ENCODE assay signal across 8 mouse cellular contexts in genomic region chr6:48842111-48842842, GRCm38 (mm10). TPM values are rescaled to one million over a fixed set of nuclear protein-coding genes. Genes with fewer than 3 reads are reported as not detected.
DNase-seq lines count a peak whose midpoint lies in the region; ATAC-seq lines count a peak whose summit lies in the region.
"Had no signal": no experiment of that assay in that cellular context is flagged by ENCODE, and none has a peak within 500 bp of the region (broad histone marks: within the 10 kb centered on the region; RNA-seq: fewer than 3 reads in every experiment).

No protein-coding gene starts in this region.

- DNase-seq in urinary bladder, postnatal 14 days (ENCODE audit: low spot score) = peak; percentile 65
- no peak for DNase-seq in urinary bladder, postnatal 4 days (ENCODE audit: low spot score in 2 of 2)
- DNase-seq in forebrain, embryonic 14.5 days (ENCODE audit: low spot score) = no peak
- DNase-seq in left cerebral cortex, adult 18-20 months (ENCODE audit: low spot score in 2 of 2) = no peak

- H3K4me1 ChIP-seq in forebrain, embryonic 14.5 days (ENCODE audit: control insufficient read depth, insufficient read depth, low read length) = peaks cover 30% of the 10 kb centered on the region
- peaks cover 35% of the 10 kb centered on the region for H3K4me1 ChIP-seq in intestine, embryonic 16.5 days (ENCODE audit: control insufficient read depth, insufficient read depth, low read length)
- peaks cover 10% of the 10 kb centered on the region; the same call in 1 of the 2 replicates for H3K4me1 ChIP-seq in liver, embryonic 15.5 days (replicated peaks)
- peaks cover 35% of the 10 kb centered on the region for H3K4me1 ChIP-seq in neural tube, embryonic 15.5 days

- no peaks in the 10 kb centered on the region for H3K27me3 ChIP-seq in forebrain, embryonic 14.5 days (replicated peaks; ENCODE audit: control insufficient read depth, insufficient read depth, low read length)
- H3K27me3 ChIP-seq in intestine, embryonic 16.5 days (replicated peaks; ENCODE audit: control insufficient read depth, insufficient read depth, low read length) = no peaks in the 10 kb centered on the region
- no peaks in the 10 kb centered on the region for H3K27me3 ChIP-seq in liver, embryonic 15.5 days
- H3K27me3 ChIP-seq in neural tube, embryonic 15.5 days (replicated peaks) = no peaks in the 10 kb centered on the region

- H3K27ac ChIP-seq in forebrain, embryonic 14.5 days (ENCODE audit: low read depth, low read length) = no peak overlapping the region
- peak overlapping the region; percentile 98 for H3K27ac ChIP-seq in intestine, embryonic 16.5 days (ENCODE audit: low read length)
- H3K27ac ChIP-seq in liver, embryonic 15.5 days (replicated peaks) = peak overlapping the region; percentile 57; the same call in 1 of the 2 replicates
- no peak overlapping the region for H3K27ac ChIP-seq in neural tube, embryonic 15.5 days (replicated peaks)

- no peaks in the 10 kb centered on the region for H3K9me3 ChIP-seq in forebrain, embryonic 14.5 days (replicated peaks; ENCODE audit: control insufficient read depth, low read length)
- H3K9me3 ChIP-seq in intestine, embryonic 16.5 days (ENCODE audit: control insufficient read depth, low read length) = no peaks in the 10 kb centered on the region
- no peaks in the 10 kb centered on the region for H3K9me3 ChIP-seq in liver, embryonic 15.5 days (replicated peaks)
- no peaks in the 10 kb centered on the region for H3K9me3 ChIP-seq in neural tube, embryonic 15.5 days (replicated peaks)

- H3K9ac ChIP-seq in forebrain, embryonic 14.5 days (ENCODE audit: low read length) = no peak overlapping the region
- peak overlapping the region; percentile 81 for H3K9ac ChIP-seq in intestine, embryonic 16.5 days (ENCODE audit: low read depth, low read length)
- peak overlapping the region; percentile 6; the same call in 1 of the 2 replicates for H3K9ac ChIP-seq in liver, embryonic 15.5 days
- no peak overlapping the region for H3K9ac ChIP-seq in neural tube, embryonic 15.5 days (replicated peaks)

- 73% methylated on average over 11 of the region's 11 CpGs for WGBS in forebrain, embryonic 14.5 days
- WGBS in intestine, embryonic 16.5 days = 49% methylated on average over 11 of the region's 11 CpGs
- WGBS in liver, embryonic 15.5 days (ENCODE audit: insufficient replicate concordance) = 43% methylated on average over 11 of the region's 11 CpGs
- WGBS in neural tube, embryonic 15.5 days = 81% methylated on average over 11 of the region's 11 CpGs

- no peak overlapping the region for H3K4me3 ChIP-seq in forebrain, embryonic 14.5 days (ENCODE audit: low read depth, low read length)
- H3K4me3 ChIP-seq in intestine, embryonic 16.5 days (ENCODE audit: low read length) = peak overlapping the region; percentile 62
- peak overlapping the region; percentile 44 for H3K4me3 ChIP-seq in liver, embryonic 15.5 days (replicated peaks)
- H3K4me3 ChIP-seq in neural tube, embryonic 15.5 days (replicated peaks) = peak overlapping the region; percentile 38; the same call in 1 of the 2 replicates
- H3K4me3 ChIP-seq: myocyte had no signal

- no peak for ATAC-seq in forebrain, embryonic 14.5 days
- no peak for ATAC-seq in intestine, embryonic 16.5 days
- no peak for ATAC-seq in liver, embryonic 15.5 days (ENCODE audit: insufficient read depth)
- ATAC-seq in neural tube, embryonic 15.5 days (ENCODE audit: low FRiP score) = no peak

- H3K4me2 ChIP-seq in forebrain, embryonic 14.5 days (ENCODE audit: low read length) = peak overlapping the region; percentile 57; the same call in 1 of the 2 replicates
- peak overlapping the region; percentile 89 for H3K4me2 ChIP-seq in intestine, embryonic 16.5 days (ENCODE audit: low read depth, low read length)
- H3K4me2 ChIP-seq in liver, embryonic 15.5 days = peak overlapping the region; percentile 50
- peak overlapping the region; percentile 55 for H3K4me2 ChIP-seq in neural tube, embryonic 15.5 days

- H3K36me3 ChIP-seq in forebrain, embryonic 14.5 days (ENCODE audit: control insufficient read depth, insufficient read depth, low read length) = 0 out of 2 replicates have a peak, but pooled peaks cover 3% of the 10 kb centered on the region
- H3K36me3 ChIP-seq in intestine, embryonic 16.5 days (ENCODE audit: control insufficient read depth, insufficient read depth, low read length) = peaks cover 18% of the 10 kb centered on the region
- no peaks in the 10 kb centered on the region; the same call in 1 of the 2 replicates for H3K36me3 ChIP-seq in liver, embryonic 15.5 days (replicated peaks)
- H3K36me3 ChIP-seq in neural tube, embryonic 15.5 days = no peaks in the 10 kb centered on the region

RNA-seq across cellular contexts. Expression of gene Tmem176b, which starts 1.0 kb away (rescaled TPM):
- polyA plus RNA-seq in forebrain, embryonic 14.5 days (2014; fragmentation: Nextera tagmentation; extraction: Ambion mirVana) = 108 and 131 TPM in 2 replicates
- polyA plus RNA-seq in intestine, embryonic 16.5 days (2015; fragmentation: Nextera tagmentation; extraction: Ambion mirVana) = 403 and 414 TPM in 2 replicates
- polyA plus RNA-seq in liver, embryonic 15.5 days (2015; fragmentation: Nextera tagmentation; extraction: Ambion mirVana) = 182 and 213 TPM in 2 replicates
- polyA plus RNA-seq in neural tube, embryonic 15.5 days (2015; fragmentation: Nextera tagmentation; extraction: Ambion mirVana) = 133 and 182 TPM in 2 replicates
- 10 to 100 TPM; 55.5 to 58.5 TPM for total RNA-seq in left cerebral cortex, adult 18-20 months (2021)

RNA-seq across cellular contexts. Expression of gene Tmem176a, which starts 1.6 kb away (rescaled TPM):
- 18.8 and 23.8 TPM in 2 replicates for polyA plus RNA-seq in forebrain, embryonic 14.5 days (2014; fragmentation: Nextera tagmentation; extraction: Ambion mirVana)
- 183 TPM in 2 replicates for polyA plus RNA-seq in intestine, embryonic 16.5 days (2015; fragmentation: Nextera tagmentation; extraction: Ambion mirVana)
- polyA plus RNA-seq in liver, embryonic 15.5 days (2015; fragmentation: Nextera tagmentation; extraction: Ambion mirVana) = 119 and 143 TPM in 2 replicates
- polyA plus RNA-seq in neural tube, embryonic 15.5 days (2015; fragmentation: Nextera tagmentation; extraction: Ambion mirVana) = 26.4 and 57.2 TPM in 2 replicates
- 10 to 100 TPM; 28.9 to 40.9 TPM for total RNA-seq in left cerebral cortex, adult 18-20 months (2021)

RNA-seq across cellular contexts. Expression of gene Aoc1, which starts 30.4 kb away (rescaled TPM):
- not detected in 2 replicates for polyA plus RNA-seq in forebrain, embryonic 14.5 days (2014; fragmentation: Nextera tagmentation; extraction: Ambion mirVana)
- polyA plus RNA-seq in intestine, embryonic 16.5 days (2015; fragmentation: Nextera tagmentation; extraction: Ambion mirVana) = 51.9 and 71.5 TPM in 2 replicates
- not detected in 2 replicates for polyA plus RNA-seq in liver, embryonic 15.5 days (2015; fragmentation: Nextera tagmentation; extraction: Ambion mirVana)
- 0.73 TPM in 1 of 2 replicates, not detected in the other for polyA plus RNA-seq in neural tube, embryonic 15.5 days (2015; fragmentation: Nextera tagmentation; extraction: Ambion mirVana)
- total RNA-seq in left cerebral cortex, adult 18-20 months (2021) = not detected
- polyA plus RNA-seq: myocyte had no signal

Comparison
In these comparisons a context has a peak if more than half of its experiments do, and no peak if none do; other contexts are left out.
1. H3K27ac ChIP-seq: peak in intestine, embryonic 16.5 days (single experiment) and liver, embryonic 15.5 days (single experiment); none in forebrain, embryonic 14.5 days (single experiment) and neural tube, embryonic 15.5 days (single experiment).
2. H3K9ac ChIP-seq: peak in intestine, embryonic 16.5 days (single experiment) and liver, embryonic 15.5 days (single experiment); none in forebrain, embryonic 14.5 days (single experiment) and neural tube, embryonic 15.5 days (single experiment).
3. RNA of gene Aoc1, which starts 30.4 kb away (polyA plus RNA-seq): 51.9 to 71.5 TPM in intestine, embryonic 16.5 days; 0.73 TPM in neural tube, embryonic 15.5 days, not detected in liver, embryonic 15.5 days and not detected in forebrain, embryonic 14.5 days; every median in the first group is over 10 times any median in the second.
4. Peak in every context shown above with its lines, with median percentiles within 50 percentile points of each other: H3K4me2 ChIP-seq.